Mouse (Mus musculus): ENCODE data around the gene Runx1. TPM values are rescaled to one million over a fixed set of nuclear protein-coding genes. Genes with fewer than 3 reads are reported as not detected.
A peak's percentile ranks its signal among the peaks of the same experiment; 100 is the strongest.

Gene Runx1
- total and polyA plus RNA-seq, 3 experiments, result 3.1 to 10.9 (median 4.7) TPM

DNA sequence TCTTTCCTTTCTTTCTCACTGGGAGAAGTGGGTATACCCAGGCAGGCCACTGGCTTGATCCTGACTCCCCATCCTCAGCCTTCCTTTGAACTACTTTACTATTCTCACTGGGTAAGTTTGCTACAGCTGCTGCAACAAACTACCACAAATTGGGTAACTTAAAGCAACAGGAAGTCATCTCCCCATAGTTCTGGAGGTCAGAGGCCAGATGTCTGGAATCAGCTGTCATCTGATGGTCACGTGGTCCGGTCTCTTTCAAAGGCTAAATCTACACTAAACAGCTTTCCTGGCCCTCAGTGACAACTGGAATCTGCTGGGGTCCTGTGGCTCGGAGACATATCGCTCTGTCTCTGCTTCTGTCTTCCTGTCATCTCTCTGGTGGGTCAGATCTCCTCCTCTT, 252.8 kb downstream of the Runx1 start:
- H3K79me2 ChIP-seq (replicated peaks; ENCODE audit: control insufficient read depth, extremely low read depth, insufficient read depth, poor library complexity, severe bottlenecking), result no peaks in the 10 kb centered on the region
- no peak overlapping the region for H3K4me2 ChIP-seq (ENCODE audit: insufficient read depth, low read depth, poor library complexity, severe bottlenecking)
- H3K4me3 ChIP-seq (replicated peaks in 1 of 3; ENCODE audit: low read depth in 2 of 3, low read length in 2 of 3, poor library complexity in 1 of 3), result no peak overlapping the region
- H3K9ac ChIP-seq (ENCODE audit: insufficient read depth, low read depth), result no peak overlapping the region
- no peak overlapping the region for H3K27ac ChIP-seq (ENCODE audit: insufficient read depth, low read depth)
- dilution Hi-C loops (cut with MboI; ENCODE audit: extremely low pct_ligation_motif_present, extremely low pct_unique_long_range_greater_than_20kb, low sequenced_read_pairs) (no loop called here), in situ Hi-C loops (cut with MboI; ENCODE audit: low pct_ligation_motif_present, low pct_unique_long_range_greater_than_20kb, low sequenced_read_pairs) (loop anchor here (25.0 kb wide), 2 partner anchors 414 to 564 kb away; no protein-coding TSS in a partner anchor)
- H3K4me1 ChIP-seq (ENCODE audit: control insufficient read depth in 1 of 2, insufficient read depth in 2 of 2), result peaks cover 11 to 13% of the 10 kb centered on the region in 2 experiments
- no peaks in the 10 kb centered on the region for H3K27me3 ChIP-seq (replicated peaks)
- TF ChIP-seq EP300 (IDR thresholded peaks at IDR 0.05; ENCODE audit: low read length), result no peak
- no peak for TF ChIP-seq JUND (conservative IDR thresholded peaks at IDR 0.05; ENCODE audit: low read depth, low read length)
- no peak for TF ChIP-seq MYC (IDR thresholded peaks at IDR 0.05; ENCODE audit: low read depth, low read length)
- TF ChIP-seq USF1 (IDR thresholded peaks at IDR 0.05; ENCODE audit: low read depth, low read length), result no peak
- no peak for TF ChIP-seq UBTF (IDR thresholded peaks at IDR 0.05; ENCODE audit: low read depth, low read length)
- TF ChIP-seq MAFK (IDR thresholded peaks at IDR 0.05; ENCODE audit: insufficient replicate concordance, low read length), result no peak
- no peak for TF ChIP-seq ZMIZ1 (IDR thresholded peaks at IDR 0.05; ENCODE audit: low read depth, low read length)
- TF ChIP-seq E2F4 (IDR thresholded peaks at IDR 0.05; ENCODE audit: insufficient replicate concordance, low read depth, low read length), result no peak
- TF ChIP-seq IRF4 (IDR thresholded peaks at IDR 0.05; ENCODE audit: low read depth, low read length), result no peak
- TF ChIP-seq MXI1 (IDR thresholded peaks at IDR 0.05; ENCODE audit: low read depth, low read length), result no peak
- no peak for TF ChIP-seq MEF2A (IDR thresholded peaks at IDR 0.05; ENCODE audit: borderline replicate concordance, low read depth, low read length)
- TF ChIP-seq KAT2A (IDR thresholded peaks at IDR 0.05; ENCODE audit: insufficient replicate concordance, low read length), result no peak
- H3K36me3 ChIP-seq (replicated peaks in 1 of 2; ENCODE audit: control insufficient read depth in 1 of 2, insufficient read depth in 1 of 2, low read length in 1 of 2), result no peaks in the 10 kb centered on the region
- no peak for DNase-seq (ENCODE audit: extremely low read depth)
- H3K9me3 ChIP-seq (replicated peaks; ENCODE audit: low read length), result no peaks in the 10 kb centered on the region

DNA sequence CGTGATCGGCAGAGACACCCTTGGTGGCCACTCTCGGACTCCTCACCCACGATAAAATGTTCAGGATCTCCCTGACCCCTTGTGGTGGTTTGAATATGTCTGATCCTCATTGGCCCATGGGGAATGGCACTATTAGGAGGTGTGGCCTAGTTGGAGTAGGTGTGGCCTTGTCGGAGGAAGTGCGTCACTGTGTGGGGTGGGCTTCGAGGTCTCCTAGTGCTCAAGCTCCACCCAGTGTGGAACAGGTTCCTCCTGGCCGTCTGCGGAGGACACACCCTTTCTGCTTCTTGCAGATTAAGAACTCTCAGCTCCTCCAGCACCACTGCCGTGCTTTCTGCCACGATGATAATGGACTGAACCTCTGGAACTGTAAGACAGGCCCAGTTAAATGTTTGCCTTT, 254.7 kb downstream of the Runx1 start:
- dilution Hi-C loops (cut with MboI; ENCODE audit: extremely low pct_ligation_motif_present, extremely low pct_unique_long_range_greater_than_20kb, low sequenced_read_pairs) (no loop called here), in situ Hi-C loops (cut with MboI; ENCODE audit: low pct_ligation_motif_present, low pct_unique_long_range_greater_than_20kb, low sequenced_read_pairs) (loop anchor here (25.0 kb wide), 2 partner anchors 416 to 566 kb away; no protein-coding TSS in a partner anchor)
- Histone ChIP-seq H3K4me3 (replicated peaks in 1 of 3; ENCODE audit: low read depth in 2 of 3, low read length in 2 of 3, poor library complexity in 1 of 3) (no peak overlapping the region), H3K4me2 (ENCODE audit: insufficient read depth, low read depth, poor library complexity, severe bottlenecking) (no peak overlapping the region), H3K79me2 (replicated peaks; ENCODE audit: control insufficient read depth, extremely low read depth, insufficient read depth, poor library complexity, severe bottlenecking) (no peaks in the 10 kb centered on the region), H3K36me3 (replicated peaks in 1 of 2; ENCODE audit: control insufficient read depth in 1 of 2, insufficient read depth in 1 of 2, low read length in 1 of 2) (no peaks in the 10 kb centered on the region), H3K27me3 (replicated peaks) (no peaks in the 10 kb centered on the region), H3K27ac (ENCODE audit: insufficient read depth, low read depth) (no peak overlapping the region), H3K9ac (ENCODE audit: insufficient read depth, low read depth) (no peak overlapping the region), H3K4me1 (ENCODE audit: control insufficient read depth in 1 of 2, insufficient read depth in 2 of 2) (peaks cover 8 to 9% of the 10 kb centered on the region in 2 experiments), H3K9me3 (replicated peaks; ENCODE audit: low read length) (no peaks in the 10 kb centered on the region)
- TF ChIP-seq E2F4 (IDR thresholded peaks at IDR 0.05; ENCODE audit: insufficient replicate concordance, low read depth, low read length) (no peak), RAD21 (IDR thresholded peaks at IDR 0.05; ENCODE audit: low read depth, low read length) (0 out of 2 replicates have a peak, but pooled peaks have one; percentile 21), SMC3 (IDR thresholded peaks at IDR 0.05; ENCODE audit: low read depth, low read length) (0 out of 2 replicates have a peak, but pooled peaks have one; percentile 14)
- DNase-seq (ENCODE audit: extremely low read depth), result peak; percentile 9
